Mouse (Mus musculus): ENCODE measurements around the gene Rab43.

Rab43 gene

GRCm38 (mm10) chr6:87751574-87751973 lies 60.4 kb downstream of the Rab43 start:
- no peak for TF ChIP-seq GATA4 (IDR thresholded peaks at IDR 0.05; ENCODE audit: insufficient replicate concordance, low read length)

GRCm38 (mm10) chr6:87750184-87750910 lies 61.6 kb downstream of the Rab43 start:
- TF ChIP-seq GATA4 (IDR thresholded peaks at IDR 0.05; ENCODE audit: insufficient replicate concordance, low read length) = no peak

GRCm38 (mm10) chr6:87748531-87748930 lies 63.4 kb downstream of the Rab43 start:
- peak; percentile 77 for TF ChIP-seq GATA4 (IDR thresholded peaks at IDR 0.05; ENCODE audit: insufficient replicate concordance, low read length)

- TF ChIP-seq GATA4 (IDR thresholded peaks at IDR 0.05; ENCODE audit: insufficient replicate concordance, low read length) = no peak
These were observed 63.9 kb downstream of the Rab43 start for GRCm38 (mm10) chr6:87748078-87748477.

GRCm38 (mm10) chr6:87746849-87747248 lies 65.1 kb downstream of the Rab43 start:
- no peak for TF ChIP-seq GATA4 (IDR thresholded peaks at IDR 0.05; ENCODE audit: insufficient replicate concordance, low read length)

- no peak for TF ChIP-seq GATA4 (IDR thresholded peaks at IDR 0.05; ENCODE audit: insufficient replicate concordance, low read length)
These were observed 65.9 kb downstream of the Rab43 start for GRCm38 (mm10) chr6:87746059-87746458.

GRCm38 (mm10) chr6:87745301-87745700 lies 66.7 kb downstream of the Rab43 start:
- no peak for TF ChIP-seq GATA4 (IDR thresholded peaks at IDR 0.05; ENCODE audit: insufficient replicate concordance, low read length)

- no peak for TF ChIP-seq GATA4 (IDR thresholded peaks at IDR 0.05; ENCODE audit: insufficient replicate concordance, low read length)
These were observed 67.3 kb downstream of the Rab43 start for GRCm38 (mm10) chr6:87744632-87745031.

- TF ChIP-seq GATA4 (IDR thresholded peaks at IDR 0.05; ENCODE audit: insufficient replicate concordance, low read length) = no peak
These were observed 68.7 kb downstream of the Rab43 start for GRCm38 (mm10) chr6:87743281-87743680.

- TF ChIP-seq GATA4 (IDR thresholded peaks at IDR 0.05; ENCODE audit: insufficient replicate concordance, low read length) = no peak
These were observed 69.2 kb downstream of the Rab43 start for GRCm38 (mm10) chr6:87742804-87743203.

GRCm38 (mm10) chr6:87741978-87742377 lies 70.0 kb downstream of the Rab43 start:
- no peak for TF ChIP-seq GATA4 (IDR thresholded peaks at IDR 0.05; ENCODE audit: insufficient replicate concordance, low read length)

- no peak for TF ChIP-seq GATA4 (IDR thresholded peaks at IDR 0.05; ENCODE audit: insufficient replicate concordance, low read length)
These were observed 71.5 kb downstream of the Rab43 start for GRCm38 (mm10) chr6:87740496-87740895.

- TF ChIP-seq GATA4 (IDR thresholded peaks at IDR 0.05; ENCODE audit: insufficient replicate concordance, low read length) = no peak
These were observed 72.1 kb downstream of the Rab43 start for GRCm38 (mm10) chr6:87739898-87740297.
